Mouse (Mus musculus): ENCODE measurements around the gene Abl1. TPM values are rescaled to one million over a fixed set of nuclear protein-coding genes. Genes with fewer than 3 reads are reported as not detected.

Gene Abl1
- total and polyA plus RNA-seq, 2 experiments from 2014 or later = 14.5 to 69.3 TPM

GRCm38 (mm10) chr2:31822524-31823371 is 134.6 kb downstream of the Abl1 start:
- Histone ChIP-seq H3K27me3 (ENCODE audit: control insufficient read depth, insufficient read depth, low read length) (peaks cover 41% of the 10 kb centered on the region), H3K4me1 (ENCODE audit: control insufficient read depth, insufficient read depth) (no peaks in the 10 kb centered on the region), H3K36me3 (replicated peaks; ENCODE audit: control insufficient read depth, insufficient read depth, low read length) (no peaks in the 10 kb centered on the region), H3K9ac (replicated peaks; ENCODE audit: low read depth, low read length) (no peak overlapping the region), H3K4me3 (ENCODE audit: low read depth, low read length) (peak overlapping the region; percentile 9), H3K4me2 (ENCODE audit: low read depth, low read length) (peak overlapping the region; percentile 16), H3K27ac (ENCODE audit: low read depth) (no peak overlapping the region), H3K9me3 (replicated peaks; ENCODE audit: control insufficient read depth, low read length) (no peaks in the 10 kb centered on the region)
- DNase-seq (ENCODE audit: low spot score) = no peak
- 13% methylated on average over 39 of the region's 39 CpGs for WGBS
- no peak for ATAC-seq (ENCODE audit: insufficient read depth, low read depth)
- TF ChIP-seq EP300 (IDR thresholded peaks at IDR 0.05; ENCODE audit: low read depth) (no peak), CTCF (IDR thresholded peaks at IDR 0.05; ENCODE audit: low read depth) (no peak)

GRCm38 (mm10) chr2:31823933-31824730 is 136.0 kb downstream of the Abl1 start:
- Histone ChIP-seq H3K36me3 (replicated peaks; ENCODE audit: control insufficient read depth, insufficient read depth, low read length) (no peaks in the 10 kb centered on the region), H3K9me3 (replicated peaks; ENCODE audit: control insufficient read depth, low read length) (no peaks in the 10 kb centered on the region), H3K27me3 (ENCODE audit: control insufficient read depth, insufficient read depth, low read length) (peaks cover 41% of the 10 kb centered on the region), H3K9ac (replicated peaks; ENCODE audit: low read depth, low read length) (no peak overlapping the region), H3K4me2 (ENCODE audit: low read depth, low read length) (no peak overlapping the region), H3K4me3 (ENCODE audit: low read depth, low read length) (no peak overlapping the region), H3K27ac (ENCODE audit: low read depth) (no peak overlapping the region), H3K4me1 (ENCODE audit: control insufficient read depth, insufficient read depth) (peaks cover 4% of the 10 kb centered on the region; the same call in 1 of the 2 replicates)
- no peak for ATAC-seq (ENCODE audit: insufficient read depth, low read depth)
- no peak for DNase-seq (ENCODE audit: low spot score)
- TF ChIP-seq EP300 (IDR thresholded peaks at IDR 0.05; ENCODE audit: low read depth) (no peak), CTCF (IDR thresholded peaks at IDR 0.05; ENCODE audit: low read depth) (peak; percentile 14; the same call in 1 of the 2 replicates)
- 78% methylated on average over 12 of the region's 15 CpGs for WGBS

GRCm38 (mm10) chr2:31825469-31825911 is 137.3 kb downstream of the Abl1 start:
- no peak overlapping the region for H3K9ac ChIP-seq (replicated peaks; ENCODE audit: low read depth, low read length)
- no peak overlapping the region for H3K4me3 ChIP-seq (ENCODE audit: low read depth, low read length)
- no peak overlapping the region for H3K27ac ChIP-seq (ENCODE audit: low read depth)
- TF ChIP-seq EP300 (IDR thresholded peaks at IDR 0.05; ENCODE audit: low read depth) = no peak
- no peak for TF ChIP-seq CTCF (IDR thresholded peaks at IDR 0.05; ENCODE audit: low read depth)
- WGBS = 68% methylated on average over 16 of the region's 16 CpGs
- H3K36me3 ChIP-seq (replicated peaks; ENCODE audit: control insufficient read depth, insufficient read depth, low read length) = no peaks in the 10 kb centered on the region
- H3K27me3 ChIP-seq (ENCODE audit: control insufficient read depth, insufficient read depth, low read length) = peaks cover 43% of the 10 kb centered on the region
- H3K9me3 ChIP-seq (replicated peaks; ENCODE audit: control insufficient read depth, low read length) = no peaks in the 10 kb centered on the region
- H3K4me1 ChIP-seq (ENCODE audit: control insufficient read depth, insufficient read depth) = peaks cover 4% of the 10 kb centered on the region; the same call in 1 of the 2 replicates
- DNase-seq (ENCODE audit: low spot score) (no peak), ATAC-seq (ENCODE audit: insufficient read depth, low read depth) (no peak)
- H3K4me2 ChIP-seq (ENCODE audit: low read depth, low read length) = no peak overlapping the region

- no peak overlapping the region for H3K4me2 ChIP-seq (ENCODE audit: low read depth, low read length)
- no peak for DNase-seq (ENCODE audit: low spot score)
- no peak overlapping the region for H3K4me3 ChIP-seq (ENCODE audit: low read depth, low read length)
- H3K27me3 ChIP-seq (ENCODE audit: control insufficient read depth, insufficient read depth, low read length) = peaks cover 34% of the 10 kb centered on the region
- peaks cover 4% of the 10 kb centered on the region; the same call in 1 of the 2 replicates for H3K4me1 ChIP-seq (ENCODE audit: control insufficient read depth, insufficient read depth)
- 79% methylated on average over 14 of the region's 14 CpGs for WGBS
- TF ChIP-seq CTCF (IDR thresholded peaks at IDR 0.05; ENCODE audit: low read depth) (no peak), EP300 (IDR thresholded peaks at IDR 0.05; ENCODE audit: low read depth) (no peak)
- no peak overlapping the region for H3K9ac ChIP-seq (replicated peaks; ENCODE audit: low read depth, low read length)
- no peak overlapping the region for H3K27ac ChIP-seq (ENCODE audit: low read depth)
- H3K9me3 ChIP-seq (replicated peaks; ENCODE audit: control insufficient read depth, low read length) = no peaks in the 10 kb centered on the region
- H3K36me3 ChIP-seq (replicated peaks; ENCODE audit: control insufficient read depth, insufficient read depth, low read length) = no peaks in the 10 kb centered on the region
- no peak for ATAC-seq (ENCODE audit: insufficient read depth, low read depth)
Observed at GRCm38 (mm10) chr2:31826094-31827085, 138.2 kb downstream of the Abl1 start.

GRCm38 (mm10) chr2:31827877-31828276 is 139.7 kb downstream of the Abl1 start:
- ATAC-seq (ENCODE audit: insufficient read depth, low read depth) (no peak), DNase-seq (ENCODE audit: low spot score) (no peak)
- WGBS = 25% methylated on average over 7 of the region's 7 CpGs
- H3K27ac ChIP-seq (ENCODE audit: low read depth) = no peak overlapping the region
- peaks cover 29% of the 10 kb centered on the region for H3K27me3 ChIP-seq (ENCODE audit: control insufficient read depth, insufficient read depth, low read length)
- H3K4me2 ChIP-seq (ENCODE audit: low read depth, low read length) = no peak overlapping the region
- peaks cover 4% of the 10 kb centered on the region; the same call in 1 of the 2 replicates for H3K4me1 ChIP-seq (ENCODE audit: control insufficient read depth, insufficient read depth)
- H3K9ac ChIP-seq (replicated peaks; ENCODE audit: low read depth, low read length) = no peak overlapping the region
- no peaks in the 10 kb centered on the region for H3K36me3 ChIP-seq (replicated peaks; ENCODE audit: control insufficient read depth, insufficient read depth, low read length)
- TF ChIP-seq CTCF (IDR thresholded peaks at IDR 0.05; ENCODE audit: low read depth) = no peak
- TF ChIP-seq EP300 (IDR thresholded peaks at IDR 0.05; ENCODE audit: low read depth) = no peak
- no peaks in the 10 kb centered on the region for H3K9me3 ChIP-seq (replicated peaks; ENCODE audit: control insufficient read depth, low read length)
- H3K4me3 ChIP-seq (ENCODE audit: low read depth, low read length) = no peak overlapping the region
